Mouse (Mus musculus) heart, postnatal 0 days (tissue): ENCODE data around the gene Phf21a. TPM values are rescaled to one million over a fixed set of nuclear protein-coding genes. Genes with fewer than 3 reads are reported as not detected.
A peak's percentile ranks its signal among the peaks of the same experiment; 100 is the strongest.

Experiments used
- ATAC-seq: fragments of 200-750 bp; cut with Nextera tagmentation; 2 replicates; pipeline ENCODE4 v1.8.0; 2017; ENCODE audit warnings: low read depth, moderate number of reproducible peaks, moderate library complexity; ENCODE audit not compliant: insufficient read depth
- DNase-seq: peaks from one replicate; pipeline ENCODE4 v3.0.0-alpha.2; 2016; ENCODE audit warnings: low spot score
- H3K27ac ChIP-seq: fragments of 300-500 bp; sonication (generic); 2 replicates; pipeline ENCODE4 v1.5.1; 2014; ENCODE audit warnings: low read depth, mild to moderate bottlenecking
- H3K27me3 ChIP-seq: fragments of 300-500 bp; sonication (generic); 2 replicates; pipeline ENCODE4 v1.6.1; 2014; ENCODE audit warnings: low read length, mixed read lengths; ENCODE audit not compliant: control insufficient read depth, insufficient read depth
- H3K36me3 ChIP-seq: fragments of 300-500 bp; sonication (generic); replicated peaks from 2 replicates; pipeline ENCODE4 v1.6.1; 2014; ENCODE audit warnings: low read length, mixed read lengths; ENCODE audit not compliant: control insufficient read depth, insufficient read depth
- H3K4me1 ChIP-seq: fragments of 300-500 bp; sonication (generic); 2 replicates; pipeline ENCODE4 v1.6.1; 2014; ENCODE audit warnings: antibody characterized with exemption; ENCODE audit not compliant: control insufficient read depth, insufficient read depth
- H3K4me2 ChIP-seq: fragments of 300-500 bp; sonication (generic); 2 replicates; pipeline ENCODE4 v1.6.1; 2014; ENCODE audit warnings: low read depth, mild to moderate bottlenecking, low read length, moderate library complexity
- H3K4me3 ChIP-seq: fragments of 300-500 bp; sonication (generic); 2 replicates; pipeline ENCODE4 v1.5.1; 2014; ENCODE audit warnings: low read depth, low read length
- H3K9ac ChIP-seq: fragments of 300-500 bp; sonication (generic); replicated peaks from 2 replicates; pipeline ENCODE4 v1.6.1; 2014; ENCODE audit warnings: low read depth, low read length, mixed read lengths
- H3K9me3 ChIP-seq: fragments of 300-500 bp; sonication (generic); replicated peaks from 2 replicates; pipeline ENCODE4 v1.6.1; 2016; ENCODE audit warnings: low read length; ENCODE audit not compliant: control insufficient read depth
- CTCF ChIP-seq: IDR thresholded peaks from 2 replicates; pipeline ENCODE4 v1.5.1; 2016; ENCODE audit warnings: antibody characterized with exemption, control low read depth, low read depth
- EP300 ChIP-seq: IDR thresholded peaks from 2 replicates; pipeline ENCODE4 v1.6.1; 2016; ENCODE audit warnings: antibody characterized with exemption, low read depth
- WGBS: fragments of 180-500 bp; shearing (Covaris S2); extraction: QIAGEN DNeasy Blood & Tissue Kit; methylation state at CpG from one replicate; pipeline ENCODE4 v1.1.7; 2014; 5-methylcytosine and 5-hydroxymethylcytosine counted together
- polyA plus RNA-seq: library from polyadenylated mRNA; unstranded; fragments of >200 nt; fragmentation: Nextera tagmentation; extraction: Ambion mirVana; gene quantifications from 2 replicates; pipeline ENCODE4 v1.2.1, GENCODE M21; 2015
- total RNA-seq: library from RNA; depleted of rRNA; stranded (reverse); fragments of >200 nt; gene quantifications from 2 replicates; pipeline ENCODE4 v1.2.3, GENCODE M21; 2014; ENCODE audit warnings: low replicate concordance

Gene Phf21a
- total and polyA plus RNA-seq, 2 experiments from 2014 or later, result 9.9 to 41.0 TPM

GRCm38 (mm10) chr2:92059481-92060220, 33.3 kb upstream of the Phf21a start:
- Histone ChIP-seq H3K9me3 (no peaks in the 10 kb centered on the region), H3K9ac (no peak overlapping the region), H3K4me1 (peaks cover 13% of the 10 kb centered on the region), H3K27ac (no peak overlapping the region), H3K27me3 (peaks cover 21% of the 10 kb centered on the region), H3K36me3 (no peaks in the 10 kb centered on the region), H3K4me3 (peak overlapping the region; percentile 50), H3K4me2 (peak overlapping the region; percentile 77)
- TF ChIP-seq CTCF (no peak), EP300 (no peak)
- WGBS, result under 1% methylated on average over 50 of the region's 63 CpGs
- ATAC-seq, result peak; percentile 74
- DNase-seq, result peak; percentile 30

GRCm38 (mm10) chr2:92060291-92060690, 32.6 kb upstream of the Phf21a start:
- WGBS, result 37% methylated on average over 6 of the region's 6 CpGs
- H3K9ac ChIP-seq, result no peak overlapping the region
- TF ChIP-seq CTCF, result no peak
- no peak for TF ChIP-seq EP300

GRCm38 (mm10) chr2:92061337-92061736, 31.6 kb upstream of the Phf21a start:
- H3K4me3 ChIP-seq, result no peak overlapping the region
- no peaks in the 10 kb centered on the region for H3K36me3 ChIP-seq
- peaks cover 6% of the 10 kb centered on the region for H3K4me1 ChIP-seq
- peaks cover 14% of the 10 kb centered on the region for H3K27me3 ChIP-seq
- H3K9me3 ChIP-seq, result no peaks in the 10 kb centered on the region
- DNase-seq, result no peak
- TF ChIP-seq CTCF (no peak), EP300 (no peak)
- WGBS, result 87% methylated on average over 5 of the region's 5 CpGs
- H3K9ac ChIP-seq, result no peak overlapping the region
- no peak overlapping the region for H3K27ac ChIP-seq
- ATAC-seq, result no peak
- H3K4me2 ChIP-seq, result no peak overlapping the region

More at GRCm38 (mm10) chr2:92060291-92060690, 32.6 kb upstream of the Phf21a start:
- Histone ChIP-seq H3K4me2 (no peak overlapping the region), H3K27me3 (peaks cover 14% of the 10 kb centered on the region), H3K27ac (no peak overlapping the region), H3K36me3 (no peaks in the 10 kb centered on the region), H3K4me3 (no peak overlapping the region), H3K9me3 (no peaks in the 10 kb centered on the region), H3K4me1 (peaks cover 13% of the 10 kb centered on the region)
- no peak for DNase-seq
- no peak for ATAC-seq

GRCm38 (mm10) chr2:92063106-92063505, 29.8 kb upstream of the Phf21a start:
- no peak for TF ChIP-seq CTCF
- no peak for TF ChIP-seq EP300
- H3K27ac ChIP-seq, result no peak overlapping the region
- no peaks in the 10 kb centered on the region for H3K9me3 ChIP-seq
- no peaks in the 10 kb centered on the region for H3K36me3 ChIP-seq
- DNase-seq, result no peak
- peaks cover 6% of the 10 kb centered on the region for H3K4me1 ChIP-seq
- peaks cover 14% of the 10 kb centered on the region for H3K27me3 ChIP-seq
- H3K4me2 ChIP-seq, result no peak overlapping the region
- H3K4me3 ChIP-seq, result no peak overlapping the region
- 78% methylated on average over 5 of the region's 5 CpGs for WGBS
- no peak overlapping the region for H3K9ac ChIP-seq
- no peak for ATAC-seq

- no peaks in the 10 kb centered on the region for H3K36me3 ChIP-seq
- no peak for TF ChIP-seq EP300
- TF ChIP-seq CTCF, result no peak
- peaks cover 7% of the 10 kb centered on the region for H3K27me3 ChIP-seq
- H3K4me2 ChIP-seq, result no peak overlapping the region
- DNase-seq (no peak), ATAC-seq (no peak)
- no peaks in the 10 kb centered on the region for H3K9me3 ChIP-seq
- H3K27ac ChIP-seq, result no peak overlapping the region
- WGBS, result 68% methylated on average over 8 of the region's 8 CpGs
- no peaks in the 10 kb centered on the region for H3K4me1 ChIP-seq
- no peak overlapping the region for H3K4me3 ChIP-seq
- H3K9ac ChIP-seq, result no peak overlapping the region
Measured at GRCm38 (mm10) chr2:92065269-92065888, 27.5 kb upstream of the Phf21a start.
